Mouse (Mus musculus) embryonic facial prominence, embryonic 11.5 days (tissue): ENCODE measurements at regions not wholly inside any gene's neighbourhood (a gene's known extent, or its start where the extent isn't known, plus 50 kb on each side); places are given as distances from the start of the nearest gene placed in this dataset.
A peak's percentile ranks its signal among the peaks of the same experiment; 100 is the strongest.

Source experiments
- ATAC-seq: fragments of 200-750 bp; cut with Nextera tagmentation; replicated peaks from 2 replicates; pipeline ENCODE4 v1.8.0; 2017; ENCODE audit warnings: low read depth; ENCODE audit not compliant: insufficient number of reproducible peaks, low FRiP score, low TSS enrichment
- DNase-seq: peaks from one replicate; pipeline ENCODE4 v3.0.0-alpha.2; 2015; ENCODE audit warnings: low spot score
- H3K27ac ChIP-seq: fragments of 300-500 bp; sonication (generic); replicated peaks from 2 replicates; pipeline ENCODE4 v1.5.1; 2014; ENCODE audit warnings: mild to moderate bottlenecking, low read depth, low read length, control low read depth
- H3K27me3 ChIP-seq: fragments of 300-500 bp; sonication (generic); 2 replicates; pipeline ENCODE4 v1.6.1; 2014; ENCODE audit warnings: mild to moderate bottlenecking, low read length, moderate library complexity, mixed read lengths; ENCODE audit not compliant: control insufficient read depth, insufficient read depth
- H3K36me3 ChIP-seq: fragments of 300-500 bp; sonication (generic); replicated peaks from 2 replicates; pipeline ENCODE4 v1.6.1; 2014; ENCODE audit warnings: low read depth, mild to moderate bottlenecking, low read length, moderate library complexity, mixed read lengths; ENCODE audit not compliant: control insufficient read depth, insufficient read depth
- H3K4me1 ChIP-seq: fragments of 300-500 bp; sonication (generic); 2 replicates; pipeline ENCODE4 v1.6.1; 2014; ENCODE audit warnings: low read length, mixed read lengths; ENCODE audit not compliant: control insufficient read depth, insufficient read depth
- H3K4me2 ChIP-seq: fragments of 300-500 bp; sonication (generic); 2 replicates; pipeline ENCODE4 v1.6.1; 2014; ENCODE audit warnings: low read depth, mild to moderate bottlenecking, control low read depth, low read length, moderate library complexity
- H3K4me3 ChIP-seq: fragments of 300-500 bp; sonication (generic); 2 replicates; pipeline ENCODE4 v1.5.1; 2014; ENCODE audit warnings: low read depth, low read length, control low read depth
- H3K9ac ChIP-seq: fragments of 300-500 bp; sonication (generic); replicated peaks from 2 replicates; pipeline ENCODE4 v1.6.1; 2014; ENCODE audit warnings: mild to moderate bottlenecking, control low read depth, low read length
- H3K9me3 ChIP-seq: fragments of 300-500 bp; sonication (generic); replicated peaks from 2 replicates; pipeline ENCODE4 v1.6.1; 2016; ENCODE audit warnings: mild to moderate bottlenecking, low read length, inconsistent platforms, mixed read lengths; ENCODE audit not compliant: control insufficient read depth
- WGBS: fragments of 180-500 bp; shearing (Covaris S2); extraction: QIAGEN DNeasy Blood & Tissue Kit; methylation state at CpG from one replicate; pipeline ENCODE4 v1.1.7; 2014; 5-methylcytosine and 5-hydroxymethylcytosine counted together

DNA sequence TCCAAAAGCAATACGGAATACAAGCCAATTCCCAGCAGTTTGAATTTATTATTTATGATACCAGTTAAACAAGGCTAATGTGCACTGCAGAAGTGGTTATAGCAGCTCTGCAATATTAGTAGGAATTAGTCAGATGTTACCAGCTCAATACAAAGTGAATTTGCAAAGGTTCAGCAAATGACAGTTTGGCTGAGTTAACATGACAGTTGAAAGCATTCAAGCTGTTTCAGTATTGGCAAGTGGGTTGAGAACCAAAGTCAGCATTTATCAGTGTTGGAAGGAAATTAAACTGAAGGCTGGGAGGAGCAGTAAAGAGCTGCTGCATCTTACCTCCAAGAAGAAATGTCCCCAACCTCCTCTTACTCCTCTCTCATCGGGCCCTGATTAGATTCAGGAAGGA, 1631.7 kb upstream of the Flrt2 start:
- ATAC-seq (no peak), DNase-seq (no peak)
- WGBS = 85% methylated on average over 2 of the region's 2 CpGs
- H3K9me3 ChIP-seq = no peaks in the 10 kb centered on the region
- H3K36me3 ChIP-seq = no peaks in the 10 kb centered on the region
- H3K4me3 ChIP-seq = no peak overlapping the region
- H3K27ac ChIP-seq = no peak overlapping the region
- no peak overlapping the region for H3K9ac ChIP-seq
- H3K27me3 ChIP-seq = no peaks in the 10 kb centered on the region
- no peaks in the 10 kb centered on the region for H3K4me1 ChIP-seq
- H3K4me2 ChIP-seq = no peak overlapping the region

DNA sequence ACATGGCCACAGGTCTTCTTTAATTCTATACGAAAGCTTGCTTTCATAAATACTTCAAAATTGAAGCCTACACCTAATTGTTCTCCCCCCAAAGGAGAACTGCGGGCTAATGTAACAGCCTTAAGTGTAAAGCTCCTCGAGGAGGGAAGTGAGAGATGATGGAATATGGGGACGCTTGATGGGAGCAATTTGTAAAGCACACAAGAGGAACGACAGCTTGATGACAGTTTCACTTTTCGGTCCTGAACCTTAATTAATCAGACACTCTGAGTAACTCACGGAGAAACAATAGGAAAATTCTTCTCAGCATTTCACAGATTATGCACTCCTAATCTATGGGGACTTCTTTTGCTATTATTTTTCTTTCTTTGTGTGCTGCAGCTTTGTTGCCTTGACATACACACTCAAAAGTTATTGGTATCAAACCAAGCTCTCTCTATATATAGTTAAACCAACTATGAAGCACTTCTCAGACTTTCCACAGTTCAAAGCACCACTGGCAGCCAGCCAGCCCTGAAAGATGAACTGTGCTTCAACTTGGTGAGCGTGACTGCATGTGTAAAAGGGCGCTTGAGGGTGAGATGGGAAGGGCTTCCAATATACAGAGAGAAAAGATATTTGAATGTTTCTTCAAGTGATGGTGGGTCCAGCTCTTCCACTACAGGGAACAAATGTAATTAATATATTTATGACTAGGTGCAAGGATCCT, 1625.4 kb upstream of the Flrt2 start:
- no peak overlapping the region for H3K4me2 ChIP-seq
- no peaks in the 10 kb centered on the region for H3K4me1 ChIP-seq
- ATAC-seq = no peak
- no peak overlapping the region for H3K4me3 ChIP-seq
- no peak overlapping the region for H3K9ac ChIP-seq
- no peak overlapping the region for H3K27ac ChIP-seq
- H3K27me3 ChIP-seq = no peaks in the 10 kb centered on the region
- DNase-seq = peak; percentile 10
- no peaks in the 10 kb centered on the region for H3K36me3 ChIP-seq
- 61% methylated on average over 9 of the region's 9 CpGs for WGBS
- H3K9me3 ChIP-seq = no peaks in the 10 kb centered on the region

DNA sequence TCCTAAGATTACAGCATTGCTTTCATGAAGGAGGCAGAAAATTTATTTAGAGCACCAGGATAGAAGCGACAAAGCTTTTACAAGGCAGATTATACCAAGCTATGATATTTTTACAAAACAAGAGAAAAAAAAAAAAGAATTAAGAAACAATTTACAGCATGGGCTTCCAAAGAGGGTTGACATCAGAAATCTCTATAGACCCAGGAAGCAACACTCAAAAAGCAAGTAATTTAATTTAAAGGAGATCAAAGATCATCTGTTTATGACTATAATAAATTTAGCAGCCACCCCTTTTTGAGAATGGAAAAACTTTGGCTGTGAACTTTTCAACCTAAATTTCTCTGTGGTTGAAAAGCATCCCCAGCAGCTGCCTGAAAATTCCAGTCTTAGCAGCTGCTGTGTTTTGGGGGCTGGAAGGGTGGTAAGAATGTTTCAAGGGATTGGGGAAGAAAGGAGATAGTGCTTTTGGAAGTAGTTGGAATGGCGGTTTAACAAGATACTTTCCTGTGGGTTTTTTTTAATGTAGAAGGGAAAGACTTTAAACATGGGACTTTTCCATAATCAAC, 1621.0 kb upstream of the Flrt2 start:
- no peak overlapping the region for H3K4me3 ChIP-seq
- H3K36me3 ChIP-seq = no peaks in the 10 kb centered on the region
- no peak overlapping the region for H3K4me2 ChIP-seq
- H3K4me1 ChIP-seq = no peaks in the 10 kb centered on the region
- H3K9me3 ChIP-seq = no peaks in the 10 kb centered on the region
- peak; percentile 6 for DNase-seq
- H3K27ac ChIP-seq = no peak overlapping the region
- no peaks in the 10 kb centered on the region for H3K27me3 ChIP-seq
- 81% methylated on average over 2 of the region's 2 CpGs for WGBS
- no peak overlapping the region for H3K9ac ChIP-seq
- ATAC-seq = no peak

DNA sequence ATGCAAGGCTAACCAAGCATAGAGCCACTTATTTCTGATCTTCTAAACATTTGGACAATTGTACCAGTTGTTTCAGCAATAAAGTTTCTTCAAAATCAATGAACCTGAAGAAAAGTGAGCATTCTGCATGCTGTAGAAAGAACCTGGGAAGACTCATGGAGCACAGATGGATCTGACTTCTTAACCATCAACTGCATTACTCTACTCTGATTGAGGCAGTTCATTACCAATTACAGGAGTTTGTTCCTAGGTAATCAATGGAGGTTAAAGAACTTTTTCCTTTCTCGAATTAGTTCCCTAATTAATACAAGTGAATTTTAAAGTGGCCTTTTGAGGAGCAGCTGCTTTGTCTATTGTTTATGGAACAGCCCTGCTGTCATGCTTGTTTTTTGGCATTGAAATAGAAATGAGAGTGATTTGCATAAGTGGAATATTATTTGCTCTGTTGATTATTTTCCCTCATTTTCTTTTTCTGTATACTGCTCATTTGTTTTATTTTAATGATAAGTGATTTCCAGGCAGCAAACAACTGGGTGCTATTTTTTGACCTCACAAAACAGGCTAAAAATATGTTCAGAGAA, 1586.4 kb upstream of the Flrt2 start:
- 51% methylated on average over 1 of the region's 1 CpGs for WGBS
- ATAC-seq = no peak
- H3K4me2 ChIP-seq = no peak overlapping the region
- DNase-seq = no peak
- H3K4me1 ChIP-seq = no peaks in the 10 kb centered on the region
- no peak overlapping the region for H3K9ac ChIP-seq
- no peak overlapping the region for H3K4me3 ChIP-seq
- H3K27ac ChIP-seq = no peak overlapping the region
- H3K9me3 ChIP-seq = no peaks in the 10 kb centered on the region
- no peaks in the 10 kb centered on the region for H3K36me3 ChIP-seq
- no peaks in the 10 kb centered on the region for H3K27me3 ChIP-seq

DNA sequence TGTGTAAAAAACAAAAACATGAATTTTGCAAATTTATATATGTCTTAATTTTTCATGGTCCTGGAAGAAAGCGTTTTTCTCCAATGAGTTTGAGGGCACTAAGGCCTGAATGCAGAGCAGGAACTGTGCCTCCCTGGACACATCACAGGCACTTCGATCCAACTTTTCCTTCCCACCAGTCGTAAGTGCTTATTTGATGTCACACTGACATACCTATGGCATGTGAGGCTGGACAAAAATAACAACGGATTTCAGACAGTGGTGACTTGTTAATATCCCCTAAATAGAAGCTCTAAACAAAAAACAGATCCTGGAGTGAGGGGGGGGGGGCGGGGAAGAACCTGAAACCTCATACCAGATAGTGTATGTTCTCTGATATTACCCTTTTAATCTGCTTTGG, 1541.9 kb upstream of the Flrt2 start:
- 80% methylated on average over 5 of the region's 5 CpGs for WGBS
- Histone ChIP-seq H3K4me1 (no peaks in the 10 kb centered on the region), H3K4me3 (no peak overlapping the region), H3K27ac (no peak overlapping the region), H3K27me3 (no peaks in the 10 kb centered on the region), H3K9ac (no peak overlapping the region), H3K36me3 (no peaks in the 10 kb centered on the region), H3K4me2 (no peak overlapping the region), H3K9me3 (no peaks in the 10 kb centered on the region)
- no peak for DNase-seq
- ATAC-seq = no peak

DNA sequence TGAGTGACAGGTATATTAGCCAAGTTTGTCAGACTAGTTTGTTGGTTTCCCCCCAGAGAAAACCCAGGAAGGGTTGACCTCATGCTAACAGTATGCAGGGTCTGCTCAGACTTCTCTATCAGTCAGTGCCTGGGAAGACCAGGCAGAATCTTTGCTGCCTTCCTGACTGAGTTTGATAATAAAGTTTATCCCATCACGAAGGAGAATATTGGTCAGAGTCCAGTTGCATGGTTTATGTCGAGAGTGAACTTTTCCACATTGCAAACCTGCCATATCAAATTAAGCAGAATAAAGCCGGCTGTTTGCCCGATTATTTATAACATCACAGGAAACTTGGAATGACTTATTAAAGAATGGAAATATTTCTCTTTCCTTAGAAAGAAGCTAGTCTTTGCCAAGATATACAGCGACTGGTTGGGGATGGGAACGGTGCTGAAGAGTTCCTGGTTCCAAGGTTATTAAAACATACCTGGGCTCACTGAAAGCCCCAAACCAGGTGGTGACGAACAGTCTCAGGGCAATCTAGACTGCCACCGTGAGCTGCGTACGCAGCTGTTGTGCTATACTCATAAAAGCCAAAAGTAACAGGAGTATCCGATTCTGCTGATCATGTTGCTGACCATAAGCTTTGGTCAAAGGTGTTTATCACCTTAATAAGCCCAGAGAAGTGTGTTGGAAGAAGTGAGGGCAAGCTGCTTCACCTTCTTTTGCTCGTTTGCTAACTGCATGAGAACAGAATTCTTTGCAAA, 1536.7 kb upstream of the Flrt2 start:
- H3K9me3 ChIP-seq = no peaks in the 10 kb centered on the region
- no peaks in the 10 kb centered on the region for H3K36me3 ChIP-seq
- 70% methylated on average over 12 of the region's 12 CpGs for WGBS
- no peaks in the 10 kb centered on the region for H3K27me3 ChIP-seq
- no peak overlapping the region for H3K27ac ChIP-seq
- peak; percentile 32 for DNase-seq
- H3K4me1 ChIP-seq = no peaks in the 10 kb centered on the region
- no peak overlapping the region for H3K4me3 ChIP-seq
- H3K9ac ChIP-seq = no peak overlapping the region
- H3K4me2 ChIP-seq = no peak overlapping the region
- ATAC-seq = 0 out of 2 replicates have a peak, but pooled peaks have one; percentile 56

DNA sequence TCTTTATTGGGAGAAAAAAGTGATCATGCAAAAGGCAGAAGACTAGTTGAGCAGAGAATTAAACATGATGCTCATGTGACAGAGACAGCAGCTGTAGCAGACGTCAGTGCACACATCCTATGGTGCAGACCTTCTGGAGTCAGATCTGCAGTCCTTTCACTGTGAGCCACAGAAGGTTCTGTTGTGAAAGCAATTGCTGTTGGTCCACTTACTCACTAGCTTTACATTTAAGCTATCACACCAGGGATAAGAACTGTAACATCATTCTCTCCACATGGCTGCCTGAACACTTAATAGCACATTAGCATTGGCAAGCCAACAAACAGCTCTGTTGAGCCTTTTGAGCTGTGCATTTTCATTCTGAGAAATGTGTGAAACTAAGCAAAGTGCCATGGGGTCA, 1509.7 kb upstream of the Flrt2 start:
- Histone ChIP-seq H3K27me3 (no peaks in the 10 kb centered on the region), H3K4me3 (no peak overlapping the region), H3K9ac (no peak overlapping the region), H3K9me3 (no peaks in the 10 kb centered on the region), H3K4me2 (no peak overlapping the region), H3K4me1 (no peaks in the 10 kb centered on the region), H3K36me3 (no peaks in the 10 kb centered on the region), H3K27ac (no peak overlapping the region)
- WGBS = 62% methylated on average over 1 of the region's 1 CpGs
- no peak for ATAC-seq
- no peak for DNase-seq

DNA sequence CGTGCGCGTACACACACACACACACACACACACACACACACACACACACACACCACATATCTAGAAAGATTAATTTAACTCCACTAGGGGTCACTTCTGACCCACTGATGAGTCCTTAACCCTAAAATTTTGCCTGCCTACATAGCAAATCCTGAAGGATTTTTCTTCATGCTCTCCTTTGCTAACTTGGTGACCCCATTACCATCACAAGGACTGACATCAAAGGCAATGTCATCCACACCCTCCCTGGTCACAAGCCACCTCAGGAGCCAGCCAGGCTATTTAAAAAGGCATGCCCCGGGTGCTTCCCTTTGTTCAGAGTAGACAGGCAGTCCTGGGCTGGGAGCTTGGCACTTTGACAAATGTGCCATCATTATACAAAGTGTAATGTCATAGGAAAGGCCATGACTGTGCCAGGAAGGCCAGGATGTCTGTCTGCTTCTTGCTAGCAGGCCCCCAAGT, 1501.4 kb upstream of the Flrt2 start:
- Histone ChIP-seq H3K4me1 (no peaks in the 10 kb centered on the region), H3K27me3 (no peaks in the 10 kb centered on the region), H3K4me3 (no peak overlapping the region), H3K36me3 (no peaks in the 10 kb centered on the region), H3K4me2 (no peak overlapping the region), H3K9me3 (no peaks in the 10 kb centered on the region), H3K9ac (no peak overlapping the region), H3K27ac (no peak overlapping the region)
- DNase-seq (peak; percentile 26), ATAC-seq (0 out of 2 replicates have a peak, but pooled peaks have one; percentile 34)
- WGBS = 73% methylated on average over 4 of the region's 4 CpGs
